Mouse (Mus musculus): Measurements from ENCODE around the gene Rpl7a.

The Rpl7a gene

DNA sequence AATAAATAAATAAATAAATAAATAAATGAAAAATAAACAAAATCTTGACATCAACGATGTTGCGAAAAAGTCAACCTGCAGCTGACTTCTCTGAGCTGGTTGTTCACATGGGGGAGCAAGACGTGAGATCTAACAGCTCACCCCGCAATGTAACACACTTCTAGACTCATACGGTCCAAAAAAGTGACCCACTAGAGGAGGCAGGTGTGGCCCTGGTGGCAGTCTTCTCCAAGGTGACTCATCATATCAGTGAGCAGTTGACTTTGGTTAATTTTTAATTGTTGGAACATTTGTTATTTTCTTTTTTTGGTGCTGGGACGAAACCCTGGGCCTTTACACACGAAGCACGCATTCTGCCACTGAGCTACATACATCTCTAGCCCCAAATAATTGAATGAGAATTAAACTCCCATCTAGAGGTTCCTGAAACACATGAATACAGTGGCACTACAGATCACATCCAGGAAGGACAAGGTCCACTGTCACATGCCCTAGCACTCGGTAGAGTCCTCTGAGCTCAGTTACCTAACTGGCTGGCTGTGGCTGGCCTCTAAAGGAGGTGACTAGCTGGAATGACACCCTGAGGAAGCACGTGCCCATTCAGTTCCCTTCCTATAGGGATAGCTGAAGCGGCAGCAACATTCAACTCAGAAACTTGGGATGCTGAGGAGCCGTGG, 46.4 kb downstream of the Rpl7a start:
- no peak for DNase-seq (ENCODE audit: low read depth)

DNA sequence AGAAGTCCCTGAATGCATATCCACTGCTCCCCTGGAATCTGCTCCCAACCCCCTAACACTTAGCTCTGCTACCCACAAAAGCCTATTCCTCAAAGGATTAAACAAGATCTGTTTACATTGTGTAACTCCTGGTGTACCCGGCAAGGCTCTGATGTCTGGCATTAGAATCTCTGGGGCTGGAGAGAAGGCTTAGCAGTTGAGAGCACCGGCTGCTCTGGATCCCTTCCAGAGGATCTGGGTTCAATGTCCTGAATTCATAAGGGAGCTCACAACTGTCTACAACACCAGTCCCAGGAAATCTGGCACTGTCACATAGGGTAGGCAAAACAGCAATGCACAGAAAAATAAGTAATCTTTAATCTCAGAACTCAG, 46.9 kb downstream of the Rpl7a start:
- DNase-seq (ENCODE audit: low read depth), result no peak

DNA sequence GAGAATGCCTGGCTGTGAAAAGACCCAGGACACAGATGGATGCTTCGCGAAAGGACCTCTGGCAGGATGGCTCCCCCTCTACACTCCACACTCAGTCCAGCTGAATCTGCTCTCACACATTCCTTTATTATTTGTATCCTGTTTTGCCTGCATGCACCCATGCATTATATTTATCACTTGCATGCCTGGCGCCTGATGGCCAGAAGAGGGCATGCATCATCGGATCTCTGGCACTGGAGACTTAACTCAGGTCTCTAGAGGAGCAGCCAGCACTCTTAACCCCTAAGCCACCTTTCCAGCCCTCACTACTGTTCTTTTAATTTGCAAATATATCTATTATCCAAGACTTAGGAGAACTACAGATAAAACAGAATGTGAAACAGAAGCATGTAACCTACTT, 50.2 kb downstream of the Rpl7a start:
- no peak for DNase-seq (ENCODE audit: low read depth)
